Mouse (Mus musculus): Measurements from ENCODE around the gene Rpl24.
A peak's percentile ranks its signal among the peaks of the same experiment; 100 is the strongest.

The Rpl24 gene

GRCm38 (mm10) chr16:55971735-55972615, 5.9 kb downstream of the Rpl24 start:
- DNase-seq, result no peak

GRCm38 (mm10) chr16:55972626-55973201, 6.6 kb downstream of the Rpl24 start:
- no peak for DNase-seq

- peak; percentile 97 to 99 for DNase-seq
Measured at GRCm38 (mm10) chr16:55973431-55974255, 7.6 kb downstream of the Rpl24 start, which contains the start of gene Zbtb11. Gene Zbtb11, plus strand, starts transcription at chr16:55973883.

- peak; percentile 52 to 75 for DNase-seq
Measured at GRCm38 (mm10) chr16:55974256-55974902, 8.3 kb downstream of the Rpl24 start.

DNA sequence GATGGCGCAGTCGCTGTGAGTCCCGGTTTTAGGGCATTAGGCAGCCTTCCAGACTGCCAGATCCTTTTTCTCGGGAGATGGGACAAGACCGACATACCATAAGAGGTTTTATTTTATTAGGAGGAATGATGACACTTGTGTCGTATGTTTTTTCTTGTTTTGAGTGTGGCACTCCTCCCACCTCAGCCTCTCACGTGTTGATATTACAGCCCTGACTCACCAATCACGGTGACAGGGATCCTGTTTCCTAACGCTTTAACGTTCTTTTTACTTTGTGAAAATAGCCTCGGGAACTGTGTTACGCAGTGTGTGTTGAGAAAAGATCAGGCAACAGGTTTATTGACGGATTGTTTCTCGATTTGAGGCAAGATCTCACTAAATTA, 8.8 kb downstream of the Rpl24 start:
- no peak for DNase-seq

DNA sequence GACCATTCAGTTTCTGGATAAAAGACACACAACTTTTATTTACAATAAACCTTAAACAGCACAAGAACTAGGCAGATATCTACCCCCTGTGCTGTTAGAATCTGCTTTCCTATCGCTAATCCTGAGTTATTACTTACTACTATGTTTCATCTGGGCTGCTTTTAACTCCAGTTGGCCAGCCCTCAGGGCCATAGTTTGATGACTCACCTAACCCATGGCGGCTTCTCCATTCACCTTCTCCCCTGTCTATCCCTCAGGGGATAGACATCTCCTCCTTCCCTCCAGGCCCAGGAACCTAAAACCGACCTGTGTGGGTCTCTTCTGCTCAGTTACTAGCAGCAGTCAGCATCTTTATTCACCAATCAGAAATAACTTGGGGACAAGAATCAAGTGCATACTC, 19.9 kb downstream of the Rpl24 start:
- DNase-seq, result no peak

GRCm38 (mm10) chr16:55990311-55990710, 24.2 kb downstream of the Rpl24 start:
- DNase-seq, result no peak

DNA sequence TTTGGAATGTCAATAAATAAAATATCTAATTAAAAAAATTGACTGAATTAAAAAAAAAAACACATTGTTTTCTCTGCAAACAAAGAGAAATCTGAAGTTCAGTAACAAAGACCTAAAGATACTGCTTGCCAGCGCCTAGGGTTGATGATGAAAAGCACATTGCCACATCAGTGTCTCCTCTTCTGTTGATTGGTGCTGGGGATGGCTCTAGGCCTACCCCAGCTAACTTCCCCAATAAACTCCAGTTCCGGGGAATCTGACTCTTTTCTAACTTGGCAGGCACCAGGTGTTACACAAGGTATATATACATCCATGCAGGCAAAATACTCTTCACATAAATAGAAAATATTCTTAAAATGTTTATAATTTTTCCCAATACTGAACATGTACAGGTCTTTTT, 28.2 kb downstream of the Rpl24 start:
- DNase-seq, result no peak

DNA sequence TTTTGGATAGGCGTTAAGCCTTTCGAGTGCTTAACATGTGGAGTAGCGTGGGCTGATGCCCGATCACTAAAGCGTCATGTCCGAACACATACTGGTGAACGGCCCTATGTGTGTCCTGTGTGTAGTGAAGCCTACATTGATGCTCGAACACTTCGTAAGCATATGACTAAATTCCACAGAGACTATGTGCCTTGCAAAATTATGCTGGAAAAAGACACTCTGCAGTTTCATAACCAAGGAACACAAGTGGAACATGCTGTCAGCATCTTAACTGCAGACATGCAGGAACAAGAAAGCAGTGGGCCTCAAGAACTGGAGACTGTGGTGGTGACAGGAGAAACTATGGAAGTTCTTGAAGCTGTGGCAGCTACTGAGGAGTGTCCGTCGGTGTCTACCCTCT, 40.7 kb downstream of the Rpl24 start:
- no peak for DNase-seq

- DNase-seq, result no peak
Measured at GRCm38 (mm10) chr16:56008862-56009261, 42.8 kb downstream of the Rpl24 start.

- DNase-seq, result no peak
Measured at GRCm38 (mm10) chr16:56012789-56013743, 47.0 kb downstream of the Rpl24 start.

- DNase-seq, result no peak
Measured at GRCm38 (mm10) chr16:56014076-56014475, 48.0 kb downstream of the Rpl24 start.

DNA sequence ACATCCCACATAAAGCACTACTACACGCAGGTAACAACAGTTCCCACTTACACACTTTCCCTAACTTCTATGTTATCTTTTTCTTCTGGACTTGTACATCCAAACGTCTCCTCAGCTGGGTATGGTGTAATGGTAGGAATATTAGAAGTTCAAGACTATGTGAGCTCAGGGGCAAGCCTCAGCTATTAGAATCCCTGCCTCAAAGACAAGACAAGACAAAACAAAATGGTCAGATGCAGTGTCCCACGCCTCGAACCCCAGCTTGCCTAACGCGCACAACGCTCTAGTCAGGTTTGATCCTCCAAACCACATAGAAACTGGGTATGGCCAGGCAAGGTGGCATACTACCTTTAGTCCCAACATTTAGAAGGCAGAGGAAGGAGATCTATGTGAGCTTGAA, 53.6 kb downstream of the Rpl24 start:
- DNase-seq, result no peak
